Mouse (Mus musculus) testis, adult 2 months (tissue): ENCODE data around the gene Luc7l. TPM values are rescaled to one million over a fixed set of nuclear protein-coding genes. Genes with fewer than 3 reads are reported as not detected.
"Not testable (repeated sequence)": the region's sequence is repeated elsewhere in the genome, so short reads cannot be mapped to it uniquely, and the experiment has no call there.

ENCODE experiments used
- H3K27ac ChIP-seq: fragments of 200-500 bp; 2 replicates; pipeline ENCODE4 v1.5.1; 2012; ENCODE audit warnings: low read depth, low read length; ENCODE audit not compliant: control insufficient read depth, insufficient read depth
- H3K27me3 ChIP-seq: fragments of 200-500 bp; 2 replicates; pipeline ENCODE4 v1.6.1; 2012; ENCODE audit warnings: mild to moderate bottlenecking, low read length, moderate library complexity; ENCODE audit not compliant: control insufficient read depth, insufficient read depth
- H3K36me3 ChIP-seq: fragments of 200-500 bp; 2 replicates; pipeline ENCODE4 v1.6.1; 2012; ENCODE audit warnings: mild to moderate bottlenecking, low read length; ENCODE audit not compliant: control insufficient read depth, insufficient read depth
- H3K4me1 ChIP-seq: fragments of 200-500 bp; 2 replicates; pipeline ENCODE4 v1.6.1; 2012; ENCODE audit warnings: low read length; ENCODE audit not compliant: control insufficient read depth, insufficient read depth
- H3K4me3 ChIP-seq: fragments of 200-500 bp; 2 replicates; pipeline ENCODE4 v1.5.1; 2012; ENCODE audit warnings: low read depth, mild to moderate bottlenecking, low read length, moderate library complexity, mixed read lengths; ENCODE audit not compliant: control insufficient read depth
- CTCF ChIP-seq: fragments of 200-500 bp; IDR thresholded peaks from 2 replicates; pipeline ENCODE4 v1.5.1; 2012; ENCODE audit warnings: low read depth, mild to moderate bottlenecking, inconsistent platforms, low read length, moderate library complexity; ENCODE audit not compliant: control insufficient read depth, insufficient read depth, insufficient replicate concordance
- POLR2A ChIP-seq: fragments of 200-500 bp; IDR thresholded peaks from 2 replicates; pipeline ENCODE4 v1.6.1; 2012; ENCODE audit warnings: low read depth, mild to moderate bottlenecking, inconsistent platforms, low read length, moderate library complexity; ENCODE audit not compliant: control insufficient read depth
- polyA plus RNA-seq: library from polyadenylated mRNA; depleted of rRNA; stranded (reverse); fragments of >200 nt; gene quantifications from 2 replicates; pipeline ENCODE4 v1.2.3, GENCODE M21; 2012

Gene Luc7l
- polyA plus RNA-seq, 1 experiment, result 16.3 TPM

- Histone ChIP-seq H3K4me1 (no peaks in the 10 kb centered on the region), H3K36me3 (no peaks in the 10 kb centered on the region), H3K27ac (peak overlapping the region; percentile 98), H3K4me3 (peak overlapping the region; percentile 97), H3K27me3 (no peaks in the 10 kb centered on the region)
- TF ChIP-seq CTCF, result no peak
These were observed 703 bp downstream of the Luc7l start for GRCm38 (mm10) chr17:26253399-26253798.

- TF ChIP-seq POLR2A (no peak), CTCF (no peak)
- no peaks in the 10 kb centered on the region for H3K4me1 ChIP-seq
- no peak overlapping the region for H3K27ac ChIP-seq
- no peak overlapping the region for H3K4me3 ChIP-seq
- H3K27me3 ChIP-seq, result no peaks in the 10 kb centered on the region
- no peaks in the 10 kb centered on the region for H3K36me3 ChIP-seq
These were observed 2.6 kb downstream of the Luc7l start for GRCm38 (mm10) chr17:26255313-26255712.

- H3K4me3 ChIP-seq, result no peak overlapping the region
- H3K4me1 ChIP-seq, result no peaks in the 10 kb centered on the region
- no peak for TF ChIP-seq POLR2A
- no peak for TF ChIP-seq CTCF
- H3K27ac ChIP-seq, result no peak overlapping the region
- H3K36me3 ChIP-seq, result no peaks in the 10 kb centered on the region; the same call in 1 of the 2 replicates
- no peaks in the 10 kb centered on the region for H3K27me3 ChIP-seq
These were observed 9.1 kb downstream of the Luc7l start for GRCm38 (mm10) chr17:26261826-26262225.

- Histone ChIP-seq H3K4me1 (no peaks in the 10 kb centered on the region), H3K27ac (no peak overlapping the region), H3K4me3 (no peak overlapping the region), H3K27me3 (no peaks in the 10 kb centered on the region), H3K36me3 (no peaks in the 10 kb centered on the region; the same call in 1 of the 2 replicates)
- no peak for TF ChIP-seq POLR2A
- TF ChIP-seq CTCF, result no peak
These were observed 9.7 kb downstream of the Luc7l start for GRCm38 (mm10) chr17:26262384-26262783.

- no peaks in the 10 kb centered on the region for H3K4me1 ChIP-seq
- no peak overlapping the region for H3K4me3 ChIP-seq
- TF ChIP-seq POLR2A, result no peak
- no peak for TF ChIP-seq CTCF
- H3K27me3 ChIP-seq, result no peaks in the 10 kb centered on the region
- H3K36me3 ChIP-seq, result no peaks in the 10 kb centered on the region; the same call in 1 of the 2 replicates
- H3K27ac ChIP-seq, result no peak overlapping the region
These were observed 16.2 kb downstream of the Luc7l start for GRCm38 (mm10) chr17:26268851-26269250.

- not testable (repeated sequence) for H3K27ac ChIP-seq, H3K4me1 ChIP-seq, H3K27me3 ChIP-seq, H3K4me3 ChIP-seq, H3K36me3 ChIP-seq
These were observed 16.9 kb downstream of the Luc7l start for GRCm38 (mm10) chr17:26269577-26269976.

GRCm38 (mm10) chr17:26272586-26272985, 19.9 kb downstream of the Luc7l start:
- Histone ChIP-seq H3K4me1 (no peaks in the 10 kb centered on the region), H3K27me3 (no peaks in the 10 kb centered on the region), H3K4me3 (no peak overlapping the region), H3K27ac (no peak overlapping the region), H3K36me3 (peaks cover 1% of the 10 kb centered on the region; the same call in 1 of the 2 replicates)
- TF ChIP-seq CTCF (no peak), POLR2A (no peak)

- H3K4me3 ChIP-seq, result no peak overlapping the region
- peaks cover 9% of the 10 kb centered on the region for H3K36me3 ChIP-seq
- no peaks in the 10 kb centered on the region for H3K4me1 ChIP-seq
- no peaks in the 10 kb centered on the region for H3K27me3 ChIP-seq
- H3K27ac ChIP-seq, result no peak overlapping the region
- TF ChIP-seq POLR2A (no peak), CTCF (no peak)
These were observed 23.2 kb downstream of the Luc7l start for GRCm38 (mm10) chr17:26275933-26276332.
